Mouse (Mus musculus): ENCODE data around the gene Elavl1. TPM values are rescaled to one million over a fixed set of nuclear protein-coding genes. Genes with fewer than 3 reads are reported as not detected.
A peak's percentile ranks its signal among the peaks of the same experiment; 100 is the strongest.
"Not testable (repeated sequence)": the region's sequence is repeated elsewhere in the genome, so short reads cannot be mapped to it uniquely, and the experiment has no call there.

The Elavl1 gene
- total RNA-seq (2021) = 10 to 100 TPM; 65.5 to 75.7 TPM
- long read RNA-seq, full-length matches to known transcripts = 48 of 61 reads
- long read RNA-seq, partial matches to known transcripts = 4 of 61 reads
- long read RNA-seq, other reads (novel, unspliced or antisense) = 9 of 61 reads

DNA sequence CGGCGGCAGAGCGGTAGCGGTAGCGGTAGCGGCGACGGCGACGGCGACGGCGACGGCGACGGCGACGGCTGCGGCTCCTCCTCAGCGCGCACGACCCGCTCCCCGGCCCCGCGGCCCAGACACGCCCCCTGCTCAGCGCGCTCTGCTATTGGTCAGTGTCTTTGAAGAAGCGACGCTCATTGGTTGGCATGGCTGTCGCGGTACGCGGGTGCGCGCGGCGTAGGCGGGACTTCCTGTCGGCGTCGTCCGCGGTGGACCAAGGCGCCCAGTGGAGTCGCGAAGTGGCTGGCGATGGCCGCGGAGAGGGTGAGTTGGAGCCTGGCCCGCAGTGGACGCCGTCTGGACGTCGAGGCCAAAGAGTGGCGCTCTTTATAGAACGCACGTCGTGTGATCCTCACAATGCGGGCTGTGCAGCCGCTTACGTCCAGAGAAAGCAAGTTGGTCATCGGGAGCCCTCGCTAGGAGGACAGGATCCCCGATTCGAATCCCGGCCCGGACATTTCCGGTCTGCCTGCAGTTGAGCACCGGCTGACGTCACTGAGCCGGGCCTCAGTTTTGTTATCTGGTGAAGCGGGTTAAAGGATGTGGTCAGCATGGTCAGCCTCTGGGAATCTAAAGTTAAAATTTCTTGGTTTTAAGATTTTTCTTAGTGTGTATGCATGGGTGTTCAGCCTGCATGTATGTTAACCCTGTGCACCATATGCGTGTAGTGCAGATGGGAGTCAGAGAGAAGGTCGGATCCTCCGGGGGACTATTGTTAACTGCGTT, at the start of gene Elavl1, which contains the start of gene Ccl25:
Gene Elavl1, minus strand, starts transcription at position 431 of the 768 bp plus-strand sequence.
Gene Ccl25, plus strand, starts transcription at position 228 of the 768 bp plus-strand sequence.
- peak; percentile 98 to 99 for DNase-seq (ENCODE audit: low spot score in 2 of 2)

DNA sequence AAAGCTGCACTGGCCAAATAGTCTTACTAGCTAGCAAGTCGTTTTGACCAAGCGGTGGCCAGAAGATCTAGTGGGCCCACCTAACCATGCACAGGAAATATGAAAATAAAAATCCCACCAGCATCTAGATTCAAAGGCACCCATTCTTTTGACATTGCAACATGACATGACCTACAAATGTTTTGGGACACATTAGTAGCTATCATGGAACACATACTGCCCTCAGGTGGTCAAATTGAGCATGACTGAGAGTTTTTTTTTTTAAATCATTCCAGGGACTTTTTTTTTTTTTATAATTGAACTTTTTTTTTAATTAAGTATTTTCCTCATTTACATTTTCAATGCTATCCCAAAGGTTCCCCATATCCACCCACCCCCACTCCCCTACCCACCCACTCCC, 47.4 kb upstream of the Elavl1 start:
- no peak for DNase-seq (ENCODE audit: low spot score in 2 of 2)

DNA sequence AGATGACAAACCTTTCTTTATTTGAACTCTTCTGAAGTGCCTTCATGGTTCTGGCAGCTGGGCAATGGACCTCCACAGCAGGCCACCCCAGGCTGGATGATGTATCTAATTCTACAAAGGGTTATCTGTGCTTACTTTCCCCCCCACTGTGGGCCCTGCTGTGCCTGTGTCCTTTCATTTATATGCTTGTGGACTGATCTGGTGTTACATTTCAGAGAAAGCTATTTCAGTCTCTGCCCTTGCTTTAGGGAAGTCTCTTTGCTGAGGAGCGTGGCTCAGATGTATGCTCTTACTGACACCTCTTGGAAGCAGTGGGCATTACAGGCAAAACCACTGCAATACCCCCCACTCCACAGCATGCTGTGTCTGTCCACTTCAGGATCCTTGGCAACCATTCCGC, 44.9 kb upstream of the Elavl1 start:
- peak; percentile 57 to 61 for DNase-seq (ENCODE audit: low spot score in 2 of 2)

DNA sequence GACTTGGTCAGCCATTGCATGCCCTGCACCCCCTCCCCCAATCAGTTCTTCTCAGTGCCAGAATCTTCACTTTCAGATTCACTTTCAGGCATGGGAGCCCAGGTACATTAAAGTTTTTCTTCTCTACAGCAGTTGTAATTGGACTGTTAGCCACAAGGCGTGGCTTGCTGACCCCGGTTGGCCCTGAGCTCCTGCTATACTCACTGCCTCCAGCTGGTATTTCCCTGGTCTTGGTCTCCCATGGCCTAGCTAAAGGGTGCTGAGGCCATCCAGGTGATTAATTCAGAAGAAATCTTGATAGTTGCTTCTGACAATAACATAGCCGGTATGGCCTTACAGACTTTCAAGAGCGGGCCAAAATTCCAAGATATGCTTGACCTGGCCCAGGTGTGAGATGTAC, 43.3 kb upstream of the Elavl1 start:
- DNase-seq (ENCODE audit: low spot score in 2 of 2) = no peak

DNA sequence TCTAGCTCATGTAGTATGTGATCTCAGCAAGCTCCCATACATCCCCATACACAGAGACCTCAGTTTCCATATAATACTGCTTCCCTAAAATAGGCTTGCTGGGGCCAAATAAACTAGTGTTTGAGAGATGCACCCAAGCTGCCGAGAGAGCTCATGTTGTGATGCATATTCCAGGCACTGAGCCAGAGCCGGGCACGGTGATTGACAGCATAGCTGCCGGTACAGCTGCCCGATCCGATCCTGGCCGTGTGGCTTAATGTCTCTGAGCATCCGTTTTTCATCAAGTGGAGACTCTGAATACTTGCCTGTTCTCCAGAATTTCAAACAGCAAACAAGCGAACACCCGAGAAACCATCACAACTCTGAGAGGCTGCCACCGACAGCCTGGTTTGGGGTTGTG, 42.6 kb upstream of the Elavl1 start:
- peak; percentile 67 to 78 for DNase-seq (ENCODE audit: low spot score in 2 of 2)

DNA sequence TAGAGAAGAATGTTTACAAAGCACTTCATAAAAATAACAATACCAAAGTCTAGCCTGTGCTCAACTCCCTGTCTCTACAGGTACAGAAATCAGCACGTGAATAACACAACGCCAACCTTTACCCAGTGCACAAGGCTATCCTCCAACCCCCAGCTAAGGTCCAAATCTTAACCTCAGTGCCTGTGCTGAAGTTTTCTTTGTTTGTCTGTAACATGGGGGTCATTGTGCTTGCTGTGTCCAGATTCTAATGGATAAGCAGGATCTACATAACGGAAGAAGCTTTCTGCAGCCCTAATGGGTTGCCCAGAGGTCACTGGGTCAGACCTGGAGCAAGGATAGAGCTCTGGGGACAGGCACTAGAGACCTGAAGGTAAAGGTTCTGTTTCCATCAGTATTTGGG, 41.0 kb upstream of the Elavl1 start:
- DNase-seq (ENCODE audit: low spot score in 2 of 2) = no peak

DNA sequence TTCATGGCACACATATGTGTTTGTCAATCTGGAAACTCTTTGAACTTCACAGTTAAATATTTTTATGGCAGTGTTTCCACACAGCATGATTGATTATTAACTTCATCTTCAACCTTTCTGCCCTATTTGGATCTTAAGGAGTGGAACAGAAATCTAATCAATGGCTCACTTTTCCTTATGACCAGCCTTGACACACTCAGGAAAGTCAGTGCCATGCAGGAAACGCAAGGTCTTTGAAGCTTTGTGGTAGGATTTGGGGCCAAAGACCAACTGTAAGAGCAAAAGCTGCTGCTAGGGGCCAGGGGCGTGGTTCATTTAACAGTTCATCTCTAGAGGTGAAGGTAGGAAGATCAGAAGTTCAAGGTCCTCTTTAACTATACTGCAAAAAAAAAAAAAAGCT, 35.7 kb upstream of the Elavl1 start:
- no peak for DNase-seq (ENCODE audit: low spot score in 2 of 2)

DNA sequence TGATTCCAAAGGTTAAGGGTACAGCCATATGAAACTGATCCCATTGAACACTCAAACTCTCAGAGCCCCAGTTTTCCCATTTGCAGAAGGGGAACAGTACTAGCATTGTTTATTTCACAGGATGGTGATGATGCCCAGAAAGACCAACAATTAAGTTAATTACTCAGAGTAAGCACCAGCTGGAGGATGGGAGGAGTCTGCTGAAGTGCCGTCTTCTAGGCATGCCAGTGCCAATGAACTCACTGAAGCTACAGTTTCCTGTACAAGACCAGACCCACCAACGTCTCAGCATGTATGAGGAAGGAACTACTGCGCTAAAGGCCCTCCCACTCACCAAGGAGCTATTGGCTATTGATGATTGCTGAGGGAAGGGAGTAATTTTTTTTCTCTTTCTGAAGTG, 34.1 kb upstream of the Elavl1 start:
- DNase-seq (ENCODE audit: low spot score in 2 of 2) = no peak

DNA sequence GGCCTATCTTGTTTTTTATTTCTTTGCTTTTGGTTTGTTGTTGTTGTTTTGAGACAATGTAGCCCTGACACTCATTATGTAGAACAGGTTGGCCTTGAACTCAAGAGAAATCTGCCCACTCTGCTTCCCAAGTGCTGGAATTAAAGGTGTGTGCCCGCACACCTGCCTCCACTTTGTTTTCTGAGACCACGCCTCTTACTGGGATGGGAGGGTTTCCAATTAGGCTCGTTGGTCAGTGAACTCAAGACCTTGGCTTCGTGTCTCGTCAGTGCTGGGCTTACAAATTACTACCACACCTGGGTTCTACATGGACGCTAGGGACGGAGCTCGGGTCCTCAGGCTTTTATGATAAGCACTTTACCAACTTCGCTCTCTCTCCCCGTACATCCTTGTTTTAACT, 30.2 kb upstream of the Elavl1 start:
- no peak for DNase-seq (ENCODE audit: low spot score in 2 of 2)

DNA sequence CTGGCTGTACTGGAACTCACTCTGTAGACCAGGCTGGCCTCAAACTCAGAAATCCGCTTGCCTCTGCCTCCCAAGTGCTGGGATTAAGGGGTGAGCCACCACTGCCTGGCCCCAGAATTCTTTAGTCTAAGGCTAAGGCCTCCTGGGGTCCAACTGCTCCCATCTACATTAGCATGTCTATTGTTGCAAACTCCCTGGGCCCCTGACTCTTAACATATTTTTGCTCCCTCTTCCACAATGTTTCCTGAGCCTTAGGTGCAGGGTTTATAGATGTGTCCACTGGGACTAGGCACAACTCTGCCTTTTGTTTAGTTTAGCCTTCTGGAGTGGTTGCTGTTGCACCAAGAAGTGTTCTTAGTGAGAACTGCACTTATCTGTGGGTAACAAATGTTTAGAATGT, 29.3 kb upstream of the Elavl1 start:
- no peak for DNase-seq (ENCODE audit: low spot score in 2 of 2)

DNA sequence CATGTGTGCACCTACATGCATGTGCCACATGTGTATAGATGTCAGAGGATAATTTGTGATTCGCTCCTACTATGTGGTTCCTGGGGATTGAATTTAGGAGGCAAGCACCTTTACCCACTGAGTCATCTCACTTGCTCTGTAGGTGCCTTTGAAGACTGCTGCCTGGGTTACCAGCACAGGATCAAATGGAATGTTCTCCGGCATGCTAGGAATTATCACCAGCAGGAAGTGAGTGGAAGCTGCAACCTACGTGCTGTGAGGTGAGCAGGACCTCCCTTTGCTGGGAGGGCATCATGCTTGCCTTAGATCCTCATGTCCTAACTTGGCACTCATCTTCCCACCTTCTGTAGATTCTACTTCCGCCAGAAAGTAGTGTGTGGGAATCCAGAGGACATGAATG, 28.5 kb upstream of the Elavl1 start:
- DNase-seq (ENCODE audit: low spot score in 2 of 2) = no peak

DNA sequence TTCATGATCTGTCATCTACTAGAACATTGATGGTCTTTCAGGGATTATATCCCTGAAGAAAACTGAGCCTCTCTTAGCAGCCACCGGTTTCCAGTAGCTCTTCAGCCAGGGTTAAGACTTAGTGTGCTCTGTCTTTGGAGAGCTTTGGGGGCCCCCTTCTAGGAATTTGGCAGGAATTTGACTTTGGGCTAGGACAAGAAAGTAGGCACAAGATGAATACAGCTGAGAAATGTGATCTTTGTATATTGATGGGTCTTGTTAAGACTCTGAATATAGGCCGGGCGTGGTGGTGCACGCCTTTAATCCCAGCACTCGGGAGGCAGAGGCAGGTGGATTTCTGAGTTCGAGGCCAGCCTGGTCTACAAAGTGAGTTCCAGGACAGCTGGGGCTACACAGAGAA, 27.3 kb upstream of the Elavl1 start:
- DNase-seq (ENCODE audit: low spot score in 2 of 2) = not testable (repeated sequence)

DNA sequence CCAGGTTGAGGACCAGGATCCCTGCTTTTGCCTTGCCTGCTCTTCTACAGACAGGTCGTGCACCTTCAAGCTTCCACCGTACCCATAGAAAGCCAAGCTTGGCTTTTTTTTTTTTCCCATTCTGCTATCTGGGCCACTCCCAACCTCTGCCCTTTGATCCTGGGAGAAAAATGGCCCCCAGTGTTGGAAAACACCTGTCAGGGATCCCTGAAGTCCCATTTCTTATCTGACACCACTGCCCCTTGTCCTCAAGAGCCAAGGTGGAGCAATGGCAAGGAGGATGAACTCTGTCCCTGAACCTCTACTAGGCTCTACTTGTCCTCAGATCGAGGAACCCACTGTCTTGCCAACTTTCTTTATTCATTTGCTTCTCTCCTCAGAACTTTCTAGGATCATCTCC, 25.4 kb upstream of the Elavl1 start:
- DNase-seq (ENCODE audit: low spot score in 2 of 2) = no peak

DNA sequence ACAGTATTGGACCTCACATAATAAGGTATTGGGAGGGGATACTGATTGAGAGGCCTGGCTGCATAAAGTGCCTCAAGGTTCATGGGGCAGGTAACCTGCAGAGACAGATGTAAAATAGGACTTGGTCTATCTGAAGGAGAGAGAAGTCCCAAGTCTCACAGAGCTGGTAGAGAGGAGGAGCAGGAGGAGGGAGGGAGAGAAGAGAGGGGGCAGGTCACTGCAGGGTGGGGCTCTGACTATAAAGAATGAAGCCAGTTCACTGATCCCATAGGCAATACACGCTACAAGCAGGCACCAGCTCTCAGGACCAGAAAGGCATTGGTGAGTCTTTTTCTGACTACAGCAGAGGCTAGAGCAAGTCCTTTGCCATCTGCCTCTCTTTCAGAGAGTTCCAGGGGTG, 24.1 kb upstream of the Elavl1 start:
- DNase-seq (ENCODE audit: low spot score in 2 of 2) = no peak

DNA sequence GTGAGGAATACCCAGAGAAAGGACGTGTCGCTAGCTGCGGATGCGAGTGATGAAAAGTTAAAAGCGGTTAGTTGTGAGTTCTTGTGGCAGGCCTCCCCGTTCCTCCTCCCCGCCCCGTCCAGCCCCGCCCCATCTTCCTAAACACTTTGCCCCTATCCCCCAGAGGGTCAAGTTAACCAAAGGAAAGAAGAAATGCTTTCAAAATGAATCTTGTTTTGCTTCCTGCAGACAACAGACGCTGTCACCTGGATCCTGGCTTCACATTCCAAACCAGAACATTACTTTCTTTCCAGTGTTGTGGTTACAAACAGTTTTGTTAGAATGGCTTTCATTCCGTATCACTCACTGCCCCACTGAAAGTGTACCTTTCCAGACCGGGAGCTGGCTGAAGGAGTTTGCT, 23.1 kb upstream of the Elavl1 start:
- no peak for DNase-seq (ENCODE audit: low spot score in 2 of 2)

DNA sequence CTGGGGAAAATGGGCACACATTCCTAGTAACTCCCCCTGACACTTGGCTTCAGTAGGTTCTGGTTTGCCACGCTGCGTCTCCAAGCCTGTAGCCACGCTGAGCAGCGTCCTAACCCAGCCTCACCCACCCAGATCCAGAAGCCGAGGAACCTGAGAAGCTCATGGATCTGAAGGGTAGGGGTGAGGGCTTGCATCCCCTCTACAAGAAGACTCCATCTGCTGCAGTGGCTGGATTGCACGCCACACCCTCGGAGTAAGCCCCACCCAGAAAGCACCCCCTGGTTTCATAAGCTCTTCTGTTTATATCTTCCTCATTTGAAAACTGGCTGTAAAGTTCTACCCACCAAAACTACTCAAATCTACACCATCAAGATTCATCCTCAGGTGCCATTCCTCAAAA, 22.4 kb upstream of the Elavl1 start:
- no peak for DNase-seq (ENCODE audit: low spot score in 2 of 2)

DNA sequence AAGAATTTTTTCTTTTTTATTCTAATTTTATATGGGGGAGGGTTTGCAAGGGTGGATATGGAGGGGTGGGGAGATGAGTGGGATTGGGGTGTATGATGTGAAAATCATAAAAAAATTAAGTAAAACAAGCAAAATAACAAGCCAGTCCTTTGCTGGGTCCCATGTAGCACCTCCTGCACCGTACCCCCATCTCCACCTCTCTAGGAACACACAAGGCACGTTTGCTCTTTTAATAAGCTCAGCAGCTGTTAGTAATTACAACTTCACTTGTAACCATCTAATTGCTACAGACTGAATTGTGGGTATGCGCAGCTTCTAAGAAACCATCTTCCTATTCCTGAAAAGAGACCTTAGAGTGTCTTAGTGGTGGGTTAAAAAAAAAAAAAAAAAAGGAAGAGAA, 15.0 kb upstream of the Elavl1 start:
- DNase-seq (ENCODE audit: low spot score in 2 of 2) = no peak

DNA sequence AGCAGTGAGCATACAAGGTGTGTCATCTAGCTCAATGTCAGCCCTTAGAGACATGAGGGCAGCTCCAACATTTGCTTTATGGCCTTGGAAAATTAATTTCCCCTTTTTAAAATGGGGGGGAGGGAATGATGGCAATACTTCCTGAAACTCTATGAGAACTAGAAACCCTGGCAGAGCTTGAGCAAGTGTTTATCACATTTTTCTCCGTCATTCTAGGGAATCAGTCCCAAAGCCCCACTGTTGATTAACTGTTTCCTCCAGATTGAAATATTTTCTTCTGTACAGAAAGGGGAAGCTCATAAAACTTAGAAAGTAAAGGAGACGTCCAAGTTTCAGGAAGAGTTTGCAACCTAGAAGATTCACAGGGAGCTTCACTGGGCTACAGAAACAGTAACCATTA, 10.5 kb upstream of the Elavl1 start:
- DNase-seq (ENCODE audit: low spot score in 2 of 2) = no peak

DNA sequence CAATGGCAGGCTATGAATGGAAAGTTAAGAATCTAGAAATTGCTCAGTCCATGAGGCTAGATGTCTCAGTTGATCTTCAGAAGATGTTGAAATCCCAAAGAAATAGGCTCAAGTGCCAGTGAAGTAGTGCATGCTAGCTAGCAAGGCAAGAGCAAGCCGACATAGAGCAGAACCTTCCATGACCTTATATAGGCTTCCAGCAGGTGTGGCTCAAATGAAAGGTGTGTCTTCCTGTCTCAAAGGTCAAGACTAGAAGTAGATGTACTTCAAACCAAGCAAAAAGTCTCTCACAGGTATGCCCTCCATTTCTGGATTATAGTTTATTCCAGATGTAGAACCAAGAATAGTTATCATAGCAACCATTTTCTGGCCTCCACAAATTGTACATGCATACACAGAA, 8.8 kb upstream of the Elavl1 start:
- no peak for DNase-seq (ENCODE audit: low spot score in 2 of 2)

DNA sequence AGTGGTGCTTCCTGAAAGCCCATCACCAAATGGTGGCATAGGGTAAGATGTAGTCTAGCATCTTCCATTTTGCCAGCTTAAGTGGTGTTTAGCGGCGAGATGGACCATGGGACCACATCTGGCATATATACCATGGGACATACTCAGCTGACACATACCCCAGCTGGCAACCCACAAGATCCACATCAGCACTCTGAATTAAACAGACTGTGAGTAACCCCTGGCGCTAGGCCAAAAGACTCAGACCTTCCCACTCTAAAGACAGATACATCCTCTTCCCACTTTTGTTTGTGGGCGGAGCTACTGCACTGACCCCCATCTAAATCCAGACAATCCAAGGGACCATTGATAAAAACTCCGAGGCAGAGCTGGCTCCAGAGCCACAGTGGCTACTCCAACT, 3.8 kb upstream of the Elavl1 start:
- DNase-seq (ENCODE audit: low spot score in 2 of 2) = no peak

DNA sequence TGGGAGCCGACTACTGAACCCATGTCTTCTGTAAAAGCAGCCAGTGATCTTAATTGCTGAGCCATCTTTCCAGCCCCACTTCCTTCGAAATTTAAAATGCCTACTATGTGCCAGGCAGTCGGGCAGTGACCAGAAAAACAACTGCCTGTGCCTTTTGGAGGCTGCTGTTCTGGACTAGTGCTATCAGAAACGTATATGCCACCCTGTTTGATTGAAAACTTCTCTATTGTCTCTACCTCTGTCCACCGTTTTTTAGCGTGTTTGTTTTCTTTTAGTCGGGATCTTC, 481 bp upstream of the Elavl1 start:
- DNase-seq (ENCODE audit: low spot score in 2 of 2) = no peak

DNA sequence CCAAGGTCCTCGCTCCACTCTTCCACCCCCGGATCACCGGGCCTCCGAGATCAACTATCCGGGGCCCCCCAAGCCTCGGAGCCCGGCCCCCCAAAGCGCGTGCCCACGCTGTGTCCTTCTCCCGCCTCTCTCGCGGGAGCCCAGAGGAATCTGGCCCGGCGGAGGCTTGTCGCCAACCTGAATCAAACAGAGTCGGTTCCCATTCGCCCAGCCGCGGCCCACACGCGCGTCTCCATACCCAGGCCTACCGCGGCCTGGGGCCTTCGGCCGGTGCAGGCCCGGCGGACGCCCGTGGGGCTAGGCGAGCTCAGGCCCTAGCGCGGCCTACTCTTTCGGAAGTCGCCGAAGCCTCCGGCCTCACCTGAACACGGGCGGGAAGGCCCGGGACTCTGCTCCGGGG, 688 bp downstream of the Elavl1 start:
- peak in 1 of 2 experiments; percentile 58 for DNase-seq (ENCODE audit: low spot score in 2 of 2)

DNA sequence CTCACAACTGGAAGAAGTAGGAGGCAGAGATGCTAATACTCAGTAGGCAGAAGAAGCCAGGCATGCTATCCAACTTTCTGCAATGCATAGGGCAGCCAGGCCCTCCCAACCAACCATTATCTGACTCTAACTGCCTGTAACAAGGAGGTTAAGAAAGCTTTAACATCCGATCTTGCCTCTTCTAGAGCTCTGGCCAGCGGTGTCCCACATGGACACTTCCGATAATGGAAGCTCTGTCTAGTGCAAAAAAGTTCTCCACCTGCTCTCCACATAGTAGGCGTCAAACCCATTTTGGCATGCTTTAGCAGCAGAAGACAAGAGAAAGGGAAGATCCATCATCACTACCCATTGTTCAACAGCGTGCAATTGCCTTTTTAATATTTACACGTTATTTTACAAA, 1.3 kb downstream of the Elavl1 start:
- DNase-seq (ENCODE audit: low spot score in 2 of 2) = no peak

DNA sequence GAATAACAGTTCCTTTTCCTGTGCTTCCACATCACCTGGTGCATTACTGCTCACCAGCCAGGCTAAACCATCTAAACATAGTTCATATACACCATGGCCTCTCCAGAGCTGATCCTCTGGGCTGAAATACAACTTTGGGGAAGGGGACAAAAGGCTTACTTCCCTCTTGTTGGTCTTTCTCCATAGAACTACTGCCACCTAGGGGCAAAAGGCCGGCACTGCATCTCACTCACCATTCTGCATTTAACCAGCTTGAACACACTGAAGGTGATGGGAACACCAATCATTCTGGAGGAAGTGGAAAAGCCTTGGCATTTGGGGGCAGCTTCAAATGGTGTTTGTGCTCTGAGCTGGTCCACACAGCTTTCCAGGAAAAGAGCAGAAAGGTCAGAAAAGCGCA, 2.7 kb downstream of the Elavl1 start:
- DNase-seq (ENCODE audit: low spot score in 2 of 2) = peak; percentile 89 to 93

Measured in layer of hippocampus, postnatal 10 days (tissue).